Mouse (Mus musculus) liver, postnatal 0 days (tissue): ENCODE data around the gene Tbc1d22a.

Source experiments
- CTCF ChIP-seq: sonication (generic); IDR thresholded peaks from 2 replicates; pipeline ENCODE4 v1.5.1; 2016; ENCODE audit warnings: antibody characterized with exemption, low read depth
- EP300 ChIP-seq: IDR thresholded peaks from 2 replicates; pipeline ENCODE4 v1.6.1; 2016; ENCODE audit warnings: antibody characterized with exemption, low read depth, mild to moderate bottlenecking

GRCm38 (mm10) chr15:86330454-86330853 is 116.2 kb downstream of the Tbc1d22a start:
- TF ChIP-seq CTCF = no peak
- no peak for TF ChIP-seq EP300
